Mouse (Mus musculus): ENCODE results near the gene Ralgps1. TPM values are rescaled to one million over a fixed set of nuclear protein-coding genes. Genes with fewer than 3 reads are reported as not detected.

The Ralgps1 gene
- total RNA-seq, 2 experiments from 2014 or later = 0.66 to 1.9 TPM

- no peak for ATAC-seq (replicated peaks; ENCODE audit: low FRiP score, low TSS enrichment, poor library complexity, severe bottlenecking)
Observed at GRCm38 (mm10) chr2:33165229-33165628, 206.1 kb downstream of the Ralgps1 start.

DNA sequence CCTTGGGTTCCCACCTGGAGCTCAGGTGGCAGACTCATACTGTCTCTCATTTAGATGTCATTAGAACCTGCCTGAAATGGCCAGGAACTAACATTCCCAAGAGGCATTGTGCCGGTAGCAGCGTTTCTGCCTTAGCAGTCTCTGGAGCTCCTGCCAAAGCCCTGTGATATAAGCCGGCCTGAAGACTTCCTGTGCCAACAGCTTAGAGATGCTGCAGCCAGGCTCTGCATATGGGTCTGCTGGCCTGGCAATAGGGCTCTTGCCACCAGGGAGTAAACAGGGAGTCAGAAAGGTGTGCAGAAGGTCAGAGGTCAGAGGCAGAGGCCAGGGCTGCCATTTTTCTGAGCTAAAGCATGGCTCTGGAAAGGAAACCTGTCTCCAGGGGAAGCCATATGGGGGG lies 206.6 kb downstream of the Ralgps1 start:
- no peak for ATAC-seq (replicated peaks; ENCODE audit: low FRiP score, low TSS enrichment, poor library complexity, severe bottlenecking)

GRCm38 (mm10) chr2:33162126-33162525 lies 209.2 kb downstream of the Ralgps1 start:
- no peak for ATAC-seq (replicated peaks; ENCODE audit: low FRiP score, low TSS enrichment, poor library complexity, severe bottlenecking)

- ATAC-seq (replicated peaks; ENCODE audit: low FRiP score, low TSS enrichment, poor library complexity, severe bottlenecking) = no peak
Observed at GRCm38 (mm10) chr2:33160326-33160973, 210.8 kb downstream of the Ralgps1 start.

GRCm38 (mm10) chr2:33159593-33159992 lies 211.7 kb downstream of the Ralgps1 start:
- no peak for ATAC-seq (replicated peaks; ENCODE audit: low FRiP score, low TSS enrichment, poor library complexity, severe bottlenecking)

GRCm38 (mm10) chr2:33158895-33159294 lies 212.4 kb downstream of the Ralgps1 start:
- ATAC-seq (replicated peaks; ENCODE audit: low FRiP score, low TSS enrichment, poor library complexity, severe bottlenecking) = no peak

DNA sequence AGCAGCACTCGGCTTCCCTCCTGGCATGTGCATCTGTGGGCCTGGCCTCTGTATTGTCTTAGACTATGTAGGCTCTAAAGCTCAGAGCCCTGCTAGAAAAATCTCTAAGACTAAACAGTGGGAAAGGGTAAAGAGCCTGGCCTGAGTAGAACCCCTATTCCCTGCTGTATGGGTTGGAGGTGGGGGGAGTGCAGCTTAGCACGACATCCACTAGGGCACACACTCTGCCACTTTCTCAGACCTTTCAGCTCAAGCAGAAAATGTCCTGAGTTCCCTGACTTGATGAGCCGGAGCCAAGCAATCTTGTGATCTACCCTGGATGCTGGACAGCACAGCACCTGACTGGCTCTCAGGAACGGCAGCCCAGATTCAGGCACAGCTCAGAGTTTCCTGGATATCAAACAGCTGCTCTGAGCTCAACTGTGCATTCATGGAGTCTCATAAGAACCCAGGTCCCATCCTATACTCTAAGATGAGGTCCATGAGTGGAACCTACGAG lies 215.0 kb downstream of the Ralgps1 start:
- ATAC-seq (replicated peaks; ENCODE audit: low FRiP score, low TSS enrichment, poor library complexity, severe bottlenecking) = no peak

GRCm38 (mm10) chr2:33154751-33155372 lies 216.4 kb downstream of the Ralgps1 start:
- ATAC-seq (replicated peaks; ENCODE audit: low FRiP score, low TSS enrichment, poor library complexity, severe bottlenecking) = peak; percentile 70

DNA sequence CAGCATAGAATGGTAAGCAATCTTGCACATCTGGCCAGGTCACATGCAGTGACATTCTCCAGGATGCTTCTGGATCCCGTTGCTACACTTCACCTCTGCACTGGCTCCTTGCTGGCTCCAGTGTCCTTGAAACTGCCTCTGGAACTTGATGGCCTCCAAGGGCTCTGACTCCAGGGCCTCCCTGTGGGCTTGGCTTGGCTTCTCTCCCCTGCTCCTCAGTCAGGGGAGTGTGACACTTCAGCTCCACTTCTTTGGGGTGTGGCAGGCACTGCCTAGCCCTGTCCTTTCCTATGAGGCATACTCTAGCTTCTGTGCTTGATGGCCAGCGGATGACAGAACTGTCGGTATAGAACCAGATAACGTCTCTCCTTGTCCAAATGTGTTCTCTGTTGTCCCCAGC lies 224.3 kb downstream of the Ralgps1 start:
- no peak for ATAC-seq (replicated peaks; ENCODE audit: low FRiP score, low TSS enrichment, poor library complexity, severe bottlenecking)

- ATAC-seq (replicated peaks; ENCODE audit: low FRiP score, low TSS enrichment, poor library complexity, severe bottlenecking) = no peak
Observed at GRCm38 (mm10) chr2:33143292-33143691, 228.0 kb downstream of the Ralgps1 start.

DNA sequence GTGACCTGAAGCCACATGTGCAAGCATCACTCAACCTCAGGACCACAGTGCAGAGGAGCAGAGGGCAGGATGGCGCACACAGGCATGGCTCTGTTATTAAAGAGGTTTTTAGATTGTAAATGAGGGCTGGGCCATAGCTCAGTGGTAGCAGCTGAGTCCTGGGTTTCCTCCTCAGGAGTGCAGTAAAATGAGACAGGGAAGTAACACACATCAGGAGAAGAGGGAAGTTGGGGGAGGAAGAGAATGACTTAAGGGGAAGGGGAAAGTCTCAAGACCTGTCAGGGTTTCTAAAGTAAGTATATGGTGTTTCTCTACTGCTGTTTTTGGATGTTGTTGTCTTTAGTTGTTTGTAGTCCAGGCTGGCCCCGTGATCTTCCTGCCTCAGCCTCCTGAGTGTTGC lies 232.8 kb downstream of the Ralgps1 start:
- no peak for ATAC-seq (replicated peaks; ENCODE audit: low FRiP score, low TSS enrichment, poor library complexity, severe bottlenecking)

- ATAC-seq (replicated peaks; ENCODE audit: low FRiP score, low TSS enrichment, poor library complexity, severe bottlenecking) = no peak
Observed at GRCm38 (mm10) chr2:33137731-33138130, 233.6 kb downstream of the Ralgps1 start.

GRCm38 (mm10) chr2:33137244-33137643 lies 234.0 kb downstream of the Ralgps1 start:
- ATAC-seq (replicated peaks; ENCODE audit: low FRiP score, low TSS enrichment, poor library complexity, severe bottlenecking) = no peak

DNA sequence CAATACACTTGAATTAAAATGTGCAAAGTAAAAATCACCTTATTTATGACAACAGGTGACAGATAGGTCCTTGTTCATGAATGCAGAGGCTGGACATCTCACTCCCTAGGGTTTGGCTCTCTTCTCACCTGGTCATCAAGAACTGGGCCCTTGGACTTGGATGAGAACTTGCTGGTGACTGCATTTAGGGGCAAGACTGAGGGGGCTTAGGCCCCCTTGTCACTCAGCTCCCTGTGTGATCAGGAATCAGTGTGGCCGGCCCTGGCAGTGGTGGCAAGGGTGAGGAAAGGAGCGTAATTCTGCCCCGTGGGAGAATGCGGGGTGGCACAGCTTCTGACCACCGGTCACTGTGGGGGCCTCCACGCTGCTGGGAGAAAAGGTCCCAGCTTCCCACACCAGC lies 234.9 kb downstream of the Ralgps1 start:
- ATAC-seq (replicated peaks; ENCODE audit: low FRiP score, low TSS enrichment, poor library complexity, severe bottlenecking) = no peak

- ATAC-seq (replicated peaks; ENCODE audit: low FRiP score, low TSS enrichment, poor library complexity, severe bottlenecking) = no peak
Observed at GRCm38 (mm10) chr2:33134766-33135490, 236.4 kb downstream of the Ralgps1 start.

- ATAC-seq (replicated peaks; ENCODE audit: low FRiP score, low TSS enrichment, poor library complexity, severe bottlenecking) = no peak
Observed at GRCm38 (mm10) chr2:33132306-33132705, 239.0 kb downstream of the Ralgps1 start.

GRCm38 (mm10) chr2:33131500-33132092 lies 239.7 kb downstream of the Ralgps1 start, which contains the start of gene Garnl3:
Gene Garnl3, minus strand, starts transcription at chr2:33131654.
- peak; percentile 25 for ATAC-seq (replicated peaks; ENCODE audit: low FRiP score, low TSS enrichment, poor library complexity, severe bottlenecking)

DNA sequence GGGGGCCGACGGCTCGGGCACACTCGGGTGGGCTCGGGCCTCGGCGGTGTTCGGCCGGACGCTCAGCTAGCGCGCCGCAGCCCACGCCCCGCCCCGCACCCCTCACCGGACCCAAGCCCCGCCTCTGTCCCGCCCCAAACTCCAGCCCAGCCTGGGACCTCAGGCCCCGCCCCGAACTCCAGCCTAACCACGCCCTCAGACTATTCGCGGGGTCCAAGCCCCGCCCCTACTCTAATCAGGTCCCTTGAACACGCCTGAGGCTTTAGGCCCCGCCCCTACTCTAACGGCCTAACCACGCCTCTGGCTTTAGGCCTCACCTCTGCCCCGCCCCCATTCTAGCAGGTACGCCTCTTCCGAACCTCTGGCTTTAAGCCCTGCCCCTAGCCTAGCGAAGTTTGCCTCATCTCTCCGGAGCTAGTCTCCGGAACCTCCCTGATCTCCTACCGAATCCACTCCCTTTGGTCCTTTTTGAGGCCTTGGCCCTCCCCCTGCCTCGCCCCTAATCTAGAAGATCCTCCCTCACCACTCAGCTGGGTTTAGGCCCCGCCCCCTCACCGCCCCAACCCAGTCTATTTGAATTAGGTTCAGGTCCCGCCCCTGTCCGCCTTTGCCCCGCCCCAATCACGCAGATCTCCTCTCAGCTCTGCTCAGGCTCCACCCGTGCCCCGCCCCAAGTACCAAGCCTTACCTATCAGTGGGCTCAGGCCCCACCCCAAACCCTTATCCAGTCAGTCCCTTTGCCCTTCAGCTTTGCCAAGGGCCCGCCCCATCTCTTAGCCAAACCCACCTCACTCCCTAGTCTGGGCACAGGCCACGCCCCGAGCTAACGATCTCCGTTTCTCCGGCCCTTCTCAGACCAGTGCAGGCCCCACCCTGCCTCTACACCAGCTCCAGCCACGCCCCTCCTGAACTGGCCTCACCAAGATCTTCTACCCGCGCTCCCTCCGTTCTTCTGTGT lies 240.5 kb downstream of the Ralgps1 start:
- peak; percentile 86 for ATAC-seq (replicated peaks; ENCODE audit: low FRiP score, low TSS enrichment, poor library complexity, severe bottlenecking)

DNA sequence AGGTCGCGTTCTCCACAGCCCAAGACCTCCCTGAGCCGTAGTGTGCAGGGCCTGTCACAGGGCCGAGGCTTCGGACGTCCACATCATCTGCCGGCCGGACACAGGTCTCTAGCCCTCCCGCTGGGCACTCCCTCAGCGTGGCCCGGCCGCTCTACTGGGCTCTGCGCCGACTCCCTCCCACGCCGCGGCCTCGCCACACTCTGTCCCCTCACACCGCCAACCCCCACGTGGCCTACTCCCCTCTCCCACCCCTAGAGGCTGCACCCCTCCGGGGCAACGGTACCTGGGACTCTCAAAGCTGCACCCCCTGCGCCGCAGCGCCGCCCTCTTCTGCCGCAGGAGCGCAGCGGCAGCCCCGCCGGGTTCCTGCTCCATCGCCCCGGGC lies 241.2 kb downstream of the Ralgps1 start:
- 0 out of 2 replicates have a peak, but pooled peaks have one; percentile 0 for ATAC-seq (replicated peaks; ENCODE audit: low FRiP score, low TSS enrichment, poor library complexity, severe bottlenecking)

All from megakaryocyte-erythroid progenitor cell, adult 5-6 weeks (primary cell).